Mouse (Mus musculus): ENCODE measurements around the gene Rpgrip1. TPM values are rescaled to one million over a fixed set of nuclear protein-coding genes. Genes with fewer than 3 reads are reported as not detected.
A peak's percentile ranks its signal among the peaks of the same experiment; 100 is the strongest.
"Not testable (repeated sequence)": the region's sequence is repeated elsewhere in the genome, so short reads cannot be mapped to it uniquely, and the experiment has no call there.

Rpgrip1 gene
- under 1 TPM; 0.33 to 0.93 TPM for total RNA-seq (2021)
- long read RNA-seq, experiment 1, partial matches to known transcripts, result 0 of 2 reads
- long read RNA-seq, experiment 1, other reads (novel, unspliced or antisense), result 2 of 2 reads
- long read RNA-seq, experiment 2, partial matches to known transcripts, result 0 of 1 reads
- long read RNA-seq, experiment 2, other reads (novel, unspliced or antisense), result 1 of 1 reads

- no peak for DNase-seq
These were observed at the start of gene Rpgrip1 for GRCm38 (mm10) chr14:52110346-52110745. Gene Rpgrip1 (plus strand): TSS chr14:52110704.

GRCm38 (mm10) chr14:52060800-52061199, 49.7 kb upstream of the Rpgrip1 start:
- DNase-seq, result no peak

DNA sequence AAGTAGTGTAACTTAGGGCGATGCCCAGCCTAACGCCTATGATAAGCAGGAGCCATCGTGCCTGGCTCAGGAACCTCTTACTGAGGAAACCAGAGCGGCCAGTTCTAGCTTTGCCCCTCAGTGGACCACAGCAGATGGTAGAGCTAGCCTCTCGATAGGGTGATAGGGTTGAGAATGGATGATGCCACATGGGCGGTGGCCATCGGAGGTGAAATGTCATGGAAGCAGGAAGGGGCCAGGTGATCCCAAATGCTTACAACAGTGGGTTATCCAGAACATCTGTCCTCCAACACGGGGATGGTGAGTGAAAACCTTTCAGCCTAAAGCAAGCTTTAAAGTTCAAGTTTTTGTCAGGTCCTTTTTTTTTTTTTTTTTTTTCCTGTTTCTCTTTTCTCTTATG, 48.7 kb upstream of the Rpgrip1 start:
- DNase-seq, result no peak

DNA sequence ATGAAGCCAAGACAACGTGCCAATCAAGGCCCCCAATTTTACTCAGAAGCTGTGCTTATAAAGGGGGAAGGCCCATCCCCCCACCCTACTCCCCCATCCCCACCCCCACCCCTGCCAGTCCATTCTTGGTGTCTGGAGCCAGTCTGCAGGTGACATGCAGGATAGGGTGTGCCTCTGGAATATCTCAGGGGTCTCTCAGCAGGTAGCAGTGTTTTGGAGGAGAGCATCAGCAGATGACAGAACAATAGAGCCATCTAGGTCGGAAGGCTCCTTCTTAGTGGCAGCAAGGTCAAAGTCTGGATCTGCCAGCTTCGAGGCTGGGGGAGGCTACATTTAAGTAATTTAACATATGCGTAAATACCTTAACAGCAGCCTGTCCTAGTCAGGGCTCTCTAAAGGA, 44.4 kb upstream of the Rpgrip1 start:
- no peak for DNase-seq

DNA sequence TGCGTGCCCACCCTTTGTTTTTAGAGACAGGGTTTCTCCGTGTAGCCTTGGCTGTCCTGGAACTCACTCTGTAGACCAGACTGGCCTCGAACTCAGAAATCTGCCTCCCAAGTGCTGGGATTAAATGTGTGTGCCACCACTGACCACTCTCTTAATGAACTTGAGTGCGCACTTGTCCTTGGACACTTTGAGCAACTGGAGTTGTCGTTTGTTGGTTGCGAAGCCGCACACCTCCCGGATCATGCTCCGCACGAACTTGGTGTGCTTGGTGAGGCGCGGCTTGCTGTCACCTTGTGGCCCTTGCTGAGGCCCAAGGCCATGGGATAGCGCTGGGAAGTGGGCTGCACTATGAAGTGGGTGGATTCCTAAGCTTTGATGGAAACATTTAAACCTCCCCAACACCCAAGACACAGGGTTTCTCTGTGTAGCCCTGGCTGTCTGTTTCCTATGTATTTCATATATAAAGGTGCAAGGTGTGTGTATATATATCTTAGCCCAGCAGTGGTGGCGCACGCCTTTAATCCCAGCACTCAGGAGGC, 38.8 kb upstream of the Rpgrip1 start:
- no peak for DNase-seq

DNA sequence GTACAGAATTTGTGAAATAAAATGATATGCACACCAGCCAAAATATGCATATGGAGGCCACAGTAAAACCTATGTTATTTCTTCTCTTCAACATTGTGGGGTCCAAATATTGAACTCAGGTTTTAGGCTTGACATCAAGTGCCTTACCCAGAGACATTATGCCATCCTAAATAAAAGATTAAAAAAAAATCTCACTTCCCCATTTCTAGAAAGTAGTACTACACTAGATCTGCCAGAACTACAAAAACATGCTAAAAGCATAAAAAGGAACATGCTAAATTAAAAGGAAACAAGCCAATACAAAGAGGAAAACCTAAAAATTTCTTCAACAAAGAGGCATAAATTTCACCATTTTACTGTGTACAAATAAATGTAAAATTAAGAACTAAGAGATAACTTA, 27.4 kb upstream of the Rpgrip1 start:
- DNase-seq, result no peak

DNA sequence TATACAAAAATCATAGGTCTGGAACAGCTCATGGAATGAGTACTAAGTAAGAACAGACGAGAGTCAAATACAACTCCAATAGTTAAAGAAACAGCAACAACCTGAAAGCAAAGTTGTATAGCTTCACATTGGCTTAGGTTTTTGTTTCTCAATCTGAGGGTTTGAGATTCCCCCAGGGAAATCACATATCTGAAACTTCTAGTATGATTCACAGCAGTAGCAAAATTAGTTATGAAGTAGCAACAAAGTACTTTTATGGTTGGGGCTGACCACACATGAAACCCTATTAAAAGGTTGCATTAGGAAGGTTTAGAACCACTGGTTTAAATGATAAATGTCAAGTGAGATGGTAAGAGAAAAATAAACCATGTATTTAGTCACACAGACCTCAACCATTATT, 16.0 kb upstream of the Rpgrip1 start:
- no peak for DNase-seq

- not testable (repeated sequence) for DNase-seq
These were observed 13.3 kb upstream of the Rpgrip1 start for GRCm38 (mm10) chr14:52097191-52097590.

GRCm38 (mm10) chr14:52098387-52098786, 12.1 kb upstream of the Rpgrip1 start:
- DNase-seq, result not testable (repeated sequence)

- no peak for DNase-seq
These were observed 10.9 kb upstream of the Rpgrip1 start for GRCm38 (mm10) chr14:52099563-52099962.

DNA sequence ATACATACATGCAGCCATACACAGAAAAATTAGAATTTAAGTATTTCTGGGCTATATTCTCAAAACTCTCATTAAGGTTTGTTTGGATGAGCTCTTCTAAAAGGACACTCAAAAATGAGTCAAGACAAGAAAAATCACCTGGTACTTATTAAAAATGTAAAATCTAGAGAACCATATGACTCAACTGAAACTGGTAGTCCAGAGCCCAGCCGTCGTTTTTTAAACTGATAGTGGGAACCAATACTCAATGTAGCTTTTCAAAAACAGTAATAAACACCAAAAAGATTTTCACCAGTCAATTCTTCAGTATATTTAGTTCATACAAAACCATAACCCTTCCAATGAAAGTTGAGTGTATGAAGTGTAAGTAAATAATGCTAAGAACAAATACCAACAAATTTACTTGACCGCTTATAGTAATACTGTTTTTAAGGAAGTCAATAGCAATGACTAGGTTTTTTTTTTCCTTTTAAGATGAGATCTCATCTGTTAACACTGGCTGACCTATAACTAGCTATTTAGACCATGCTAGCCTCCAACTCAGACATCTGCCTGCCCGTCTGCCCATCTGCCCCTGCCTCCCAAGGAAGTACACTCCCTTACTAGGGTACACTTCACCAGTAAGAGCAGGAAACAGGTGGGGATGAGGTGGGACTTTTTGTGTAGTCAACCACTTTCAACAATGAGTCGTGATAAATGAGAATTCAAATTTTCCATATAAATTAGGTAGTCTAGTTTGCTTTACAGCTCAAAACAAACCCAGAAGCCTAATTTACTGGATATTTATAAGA, 10.1 kb upstream of the Rpgrip1 start:
- DNase-seq, result no peak

DNA sequence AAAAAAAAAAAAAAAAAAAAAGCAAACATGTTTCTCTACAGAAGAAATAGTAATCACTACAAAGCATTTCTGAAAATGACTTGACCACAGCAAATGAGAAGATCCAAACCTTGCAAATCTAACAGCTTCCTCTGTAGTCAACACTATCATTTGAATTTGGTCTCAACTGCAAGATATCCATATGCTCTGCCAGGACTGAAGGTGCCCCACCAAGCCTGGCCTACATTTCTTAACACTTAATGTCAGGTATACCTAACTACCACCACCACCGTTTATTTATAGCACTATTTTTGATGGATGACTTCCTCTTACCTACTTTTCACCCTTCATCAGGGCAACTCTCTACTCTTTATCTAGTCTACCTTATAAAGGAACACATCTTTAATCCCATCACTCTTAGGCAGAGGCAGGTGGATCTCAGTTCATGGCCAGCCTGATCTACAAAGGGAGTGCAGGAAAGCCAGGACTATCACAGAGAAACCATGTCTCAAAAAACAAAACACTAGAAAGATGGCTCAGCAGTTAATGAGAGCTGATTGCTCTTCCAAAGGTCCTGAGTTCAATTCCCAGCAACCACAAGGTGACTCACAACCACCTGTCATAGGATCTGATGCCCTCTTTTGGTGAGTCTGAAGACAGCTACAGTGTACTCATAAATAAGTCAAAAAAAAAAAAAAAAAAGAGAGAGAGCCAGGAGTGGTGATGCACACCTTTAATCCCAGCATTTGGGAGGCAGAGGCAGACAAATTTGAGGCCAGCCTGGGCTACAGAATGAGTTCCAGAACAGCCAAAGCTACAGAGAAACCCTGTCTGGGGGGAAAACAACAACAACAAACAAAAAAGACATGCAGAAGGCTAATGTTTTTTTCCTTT, 9.0 kb upstream of the Rpgrip1 start:
- DNase-seq, result no peak

- DNase-seq, result peak in 1 of 2 experiments; percentile 69
These were observed 7.0 kb upstream of the Rpgrip1 start for GRCm38 (mm10) chr14:52103474-52103855.

DNA sequence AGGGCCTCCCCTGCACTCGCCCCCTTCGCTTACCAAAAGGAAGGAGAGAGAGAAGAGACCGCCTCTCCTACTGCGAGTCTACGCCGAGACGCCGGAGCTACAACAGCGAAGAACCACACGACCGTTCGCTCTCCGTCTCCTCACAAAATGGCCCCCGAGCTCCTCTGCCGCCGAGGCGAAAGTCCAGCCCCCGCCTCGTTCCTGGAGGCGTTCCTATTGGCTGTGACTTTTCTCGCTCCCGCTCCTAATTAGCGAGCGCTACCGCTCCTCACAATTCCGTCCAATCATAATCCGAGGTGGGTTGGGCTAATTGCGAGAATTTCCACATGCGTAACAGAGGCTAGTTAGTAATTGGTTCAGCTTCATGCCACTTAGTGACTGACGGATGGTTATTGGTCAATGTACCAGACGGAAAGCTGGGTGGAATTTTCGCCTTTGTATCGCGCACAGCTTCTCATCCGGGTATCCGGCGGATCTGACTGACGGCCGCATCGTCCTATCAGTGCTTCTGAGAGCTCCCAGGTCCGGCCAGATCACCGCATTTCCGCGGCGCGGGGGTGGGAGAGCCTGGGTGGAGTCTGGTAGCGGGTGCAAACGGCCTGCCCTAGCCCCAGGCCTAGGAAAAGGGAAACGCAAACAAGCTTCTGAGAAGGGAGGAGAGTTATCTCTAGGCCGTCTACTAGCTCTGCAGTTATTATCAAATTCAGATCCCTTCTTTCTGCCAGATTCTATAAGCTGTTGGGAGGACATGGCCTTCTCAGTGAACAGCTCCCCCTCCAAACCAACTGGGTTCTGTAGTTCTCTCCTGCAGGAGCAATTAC, 6.4 kb upstream of the Rpgrip1 start, which contains the start of gene Hnrnpc:
Hnrnpc (minus strand) TSS at position 173 of the 821 bp plus-strand sequence.
- peak; percentile 100 for DNase-seq

DNA sequence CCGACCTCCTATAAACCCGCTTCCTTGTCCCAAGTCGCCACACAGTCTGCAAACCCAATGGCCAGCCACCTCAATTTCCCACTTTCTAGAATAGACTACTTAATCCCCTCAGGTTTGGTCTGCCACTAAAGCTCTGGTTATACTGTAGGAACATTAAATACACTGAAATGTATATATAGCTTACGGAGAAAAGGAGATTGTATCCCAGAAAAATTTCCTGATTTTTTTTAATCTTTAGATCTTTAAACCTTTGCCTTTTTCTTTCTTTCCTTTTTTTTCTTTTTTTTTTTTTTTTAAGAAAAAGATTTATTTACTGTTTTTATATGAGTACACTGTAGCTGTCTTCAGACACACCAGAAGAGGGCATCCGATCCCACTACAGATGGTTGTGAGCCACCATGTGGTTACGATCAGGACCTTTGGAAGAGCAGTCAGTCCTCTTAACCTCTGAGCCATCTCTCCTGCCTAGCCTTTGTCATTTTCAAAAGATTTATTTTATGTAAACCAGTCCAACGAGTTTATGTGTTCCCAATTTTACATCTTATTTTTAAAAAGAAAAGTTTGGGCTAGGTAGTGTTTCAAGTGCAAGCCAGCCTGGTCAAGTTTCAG, 5.7 kb upstream of the Rpgrip1 start:
- DNase-seq, result no peak

GRCm38 (mm10) chr14:52105308-52105707, 5.2 kb upstream of the Rpgrip1 start:
- DNase-seq, result no peak

- peak; percentile 34 to 52 for DNase-seq
These were observed 3.8 kb upstream of the Rpgrip1 start for GRCm38 (mm10) chr14:52106741-52107140.

- DNase-seq, result no peak
These were observed 2.5 kb upstream of the Rpgrip1 start for GRCm38 (mm10) chr14:52108025-52108424.

- DNase-seq, result no peak
These were observed 3.6 kb downstream of the Rpgrip1 start for GRCm38 (mm10) chr14:52114101-52114500.

DNA sequence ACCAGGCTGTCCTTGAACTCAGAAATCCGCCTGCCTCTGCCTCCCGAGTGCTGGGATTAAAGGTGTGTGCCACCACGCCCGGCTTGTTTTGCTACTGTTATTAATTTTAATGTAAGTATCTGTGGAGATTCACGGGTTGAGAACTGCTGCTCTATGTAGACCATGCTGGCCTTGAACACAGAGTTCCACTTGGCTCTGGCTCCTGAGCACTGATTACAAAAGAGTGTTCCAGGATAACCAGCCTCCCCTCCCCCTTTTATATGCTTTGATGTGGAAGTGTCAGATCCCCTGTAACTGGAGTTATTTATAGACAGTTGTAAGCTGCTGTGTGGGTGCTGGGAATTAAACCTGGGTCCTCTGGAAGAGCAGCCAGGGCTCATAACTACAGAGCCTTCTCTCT, 6.7 kb downstream of the Rpgrip1 start:
- DNase-seq, result no peak

- peak in 1 of 2 experiments; percentile 44 for DNase-seq
These were observed 7.9 kb downstream of the Rpgrip1 start for GRCm38 (mm10) chr14:52118456-52118822.

All from adrenal gland, postnatal 36 days (tissue).